Mouse (Mus musculus): ENCODE measurements at regions not wholly inside any gene's neighbourhood (a gene's known extent, or its start where the extent isn't known, plus 50 kb on each side); places are given as distances from the start of the nearest gene placed in this dataset.

GRCm38 (mm10) chr11:28685407-28685806, 101.3 kb upstream of the Ccdc85a start:
- Histone ChIP-seq H3K27ac (ENCODE audit: low read depth) (no peak overlapping the region), H3K36me3 (ENCODE audit: control insufficient read depth, insufficient read depth, low read length) (no peaks in the 10 kb centered on the region), H3K4me3 (ENCODE audit: low read depth, low read length) (no peak overlapping the region), H3K9me3 (ENCODE audit: control insufficient read depth, low read length) (no peaks in the 10 kb centered on the region), H3K4me2 (ENCODE audit: low read length) (no peak overlapping the region), H3K27me3 (replicated peaks; ENCODE audit: control insufficient read depth, insufficient read depth, low read length) (no peaks in the 10 kb centered on the region), H3K9ac (ENCODE audit: low read length) (no peak overlapping the region), H3K4me1 (replicated peaks; ENCODE audit: control insufficient read depth, insufficient read depth, low read length) (no peaks in the 10 kb centered on the region)
- DNase-seq (ENCODE audit: low spot score), result no peak
- no peak for ATAC-seq (replicated peaks; ENCODE audit: low FRiP score, low TSS enrichment, low read depth)

GRCm38 (mm10) chr11:28681311-28681710, 97.2 kb upstream of the Ccdc85a start:
- Histone ChIP-seq H3K27me3 (replicated peaks; ENCODE audit: control insufficient read depth, insufficient read depth, low read length) (no peaks in the 10 kb centered on the region), H3K9ac (ENCODE audit: low read length) (no peak overlapping the region), H3K27ac (ENCODE audit: low read depth) (no peak overlapping the region), H3K4me2 (ENCODE audit: low read length) (no peak overlapping the region), H3K4me1 (replicated peaks; ENCODE audit: control insufficient read depth, insufficient read depth, low read length) (no peaks in the 10 kb centered on the region), H3K4me3 (ENCODE audit: low read depth, low read length) (no peak overlapping the region), H3K36me3 (ENCODE audit: control insufficient read depth, insufficient read depth, low read length) (no peaks in the 10 kb centered on the region), H3K9me3 (ENCODE audit: control insufficient read depth, low read length) (no peaks in the 10 kb centered on the region)
- no peak for ATAC-seq (replicated peaks; ENCODE audit: low FRiP score, low TSS enrichment, low read depth)
- no peak for DNase-seq (ENCODE audit: low spot score)
- WGBS, result 60% methylated on average over 3 of the region's 3 CpGs

GRCm38 (mm10) chr11:28670765-28671164, 86.6 kb upstream of the Ccdc85a start:
- no peaks in the 10 kb centered on the region for H3K27me3 ChIP-seq (replicated peaks; ENCODE audit: control insufficient read depth, insufficient read depth, low read length)
- DNase-seq (ENCODE audit: low spot score), result no peak
- H3K4me3 ChIP-seq (ENCODE audit: low read depth, low read length), result no peak overlapping the region
- no peak overlapping the region for H3K4me2 ChIP-seq (ENCODE audit: low read length)
- no peak overlapping the region for H3K9ac ChIP-seq (ENCODE audit: low read length)
- no peak overlapping the region for H3K27ac ChIP-seq (ENCODE audit: low read depth)
- H3K4me1 ChIP-seq (replicated peaks; ENCODE audit: control insufficient read depth, insufficient read depth, low read length), result no peaks in the 10 kb centered on the region
- no peaks in the 10 kb centered on the region for H3K9me3 ChIP-seq (ENCODE audit: control insufficient read depth, low read length)
- ATAC-seq (replicated peaks; ENCODE audit: low FRiP score, low TSS enrichment, low read depth), result no peak
- no peaks in the 10 kb centered on the region for H3K36me3 ChIP-seq (ENCODE audit: control insufficient read depth, insufficient read depth, low read length)

- H3K27me3 ChIP-seq (replicated peaks; ENCODE audit: control insufficient read depth, insufficient read depth, low read length), result no peaks in the 10 kb centered on the region
- H3K4me3 ChIP-seq (ENCODE audit: low read depth, low read length), result no peak overlapping the region
- H3K27ac ChIP-seq (ENCODE audit: low read depth), result no peak overlapping the region
- H3K36me3 ChIP-seq (ENCODE audit: control insufficient read depth, insufficient read depth, low read length), result no peaks in the 10 kb centered on the region
- H3K9ac ChIP-seq (ENCODE audit: low read length), result no peak overlapping the region
- H3K4me2 ChIP-seq (ENCODE audit: low read length), result no peak overlapping the region
- no peaks in the 10 kb centered on the region for H3K9me3 ChIP-seq (ENCODE audit: control insufficient read depth, low read length)
- H3K4me1 ChIP-seq (replicated peaks; ENCODE audit: control insufficient read depth, insufficient read depth, low read length), result no peaks in the 10 kb centered on the region
- DNase-seq (ENCODE audit: low spot score) (no peak), ATAC-seq (replicated peaks; ENCODE audit: low FRiP score, low TSS enrichment, low read depth) (no peak)
- 26% methylated on average over 4 of the region's 4 CpGs for WGBS
Observed at GRCm38 (mm10) chr11:28669359-28669758, 85.2 kb upstream of the Ccdc85a start.

- no peak overlapping the region for H3K4me2 ChIP-seq (ENCODE audit: low read length)
- 55% methylated on average over 4 of the region's 4 CpGs for WGBS
- no peaks in the 10 kb centered on the region for H3K9me3 ChIP-seq (ENCODE audit: control insufficient read depth, low read length)
- ATAC-seq (replicated peaks; ENCODE audit: low FRiP score, low TSS enrichment, low read depth), result no peak
- H3K4me3 ChIP-seq (ENCODE audit: low read depth, low read length), result no peak overlapping the region
- H3K27ac ChIP-seq (ENCODE audit: low read depth), result no peak overlapping the region
- no peak for DNase-seq (ENCODE audit: low spot score)
- H3K36me3 ChIP-seq (ENCODE audit: control insufficient read depth, insufficient read depth, low read length), result no peaks in the 10 kb centered on the region
- no peaks in the 10 kb centered on the region for H3K4me1 ChIP-seq (replicated peaks; ENCODE audit: control insufficient read depth, insufficient read depth, low read length)
- H3K27me3 ChIP-seq (replicated peaks; ENCODE audit: control insufficient read depth, insufficient read depth, low read length), result no peaks in the 10 kb centered on the region
- no peak overlapping the region for H3K9ac ChIP-seq (ENCODE audit: low read length)
Observed at GRCm38 (mm10) chr11:28660377-28660776, 76.3 kb upstream of the Ccdc85a start.

- no peak overlapping the region for H3K27ac ChIP-seq (ENCODE audit: low read depth)
- H3K4me2 ChIP-seq (ENCODE audit: low read length), result no peak overlapping the region
- no peak overlapping the region for H3K4me3 ChIP-seq (ENCODE audit: low read depth, low read length)
- no peaks in the 10 kb centered on the region for H3K36me3 ChIP-seq (ENCODE audit: control insufficient read depth, insufficient read depth, low read length)
- H3K9ac ChIP-seq (ENCODE audit: low read length), result no peak overlapping the region
- ATAC-seq (replicated peaks; ENCODE audit: low FRiP score, low TSS enrichment, low read depth), result no peak
- no peaks in the 10 kb centered on the region for H3K9me3 ChIP-seq (ENCODE audit: control insufficient read depth, low read length)
- no peak for DNase-seq (ENCODE audit: low spot score)
- WGBS, result 78% methylated on average over 12 of the region's 12 CpGs
- H3K27me3 ChIP-seq (replicated peaks; ENCODE audit: control insufficient read depth, insufficient read depth, low read length), result no peaks in the 10 kb centered on the region
- H3K4me1 ChIP-seq (replicated peaks; ENCODE audit: control insufficient read depth, insufficient read depth, low read length), result no peaks in the 10 kb centered on the region
Observed at GRCm38 (mm10) chr11:28655169-28655846, 71.2 kb upstream of the Ccdc85a start.

GRCm38 (mm10) chr11:28649446-28649845, 65.3 kb upstream of the Ccdc85a start:
- no peak overlapping the region for H3K27ac ChIP-seq (ENCODE audit: low read depth)
- no peaks in the 10 kb centered on the region for H3K36me3 ChIP-seq (ENCODE audit: control insufficient read depth, insufficient read depth, low read length)
- H3K4me2 ChIP-seq (ENCODE audit: low read length), result no peak overlapping the region
- no peak overlapping the region for H3K9ac ChIP-seq (ENCODE audit: low read length)
- WGBS, result 72% methylated on average over 7 of the region's 7 CpGs
- H3K27me3 ChIP-seq (replicated peaks; ENCODE audit: control insufficient read depth, insufficient read depth, low read length), result no peaks in the 10 kb centered on the region
- no peak for ATAC-seq (replicated peaks; ENCODE audit: low FRiP score, low TSS enrichment, low read depth)
- H3K4me3 ChIP-seq (ENCODE audit: low read depth, low read length), result no peak overlapping the region
- no peaks in the 10 kb centered on the region for H3K4me1 ChIP-seq (replicated peaks; ENCODE audit: control insufficient read depth, insufficient read depth, low read length)
- H3K9me3 ChIP-seq (ENCODE audit: control insufficient read depth, low read length), result no peaks in the 10 kb centered on the region
- DNase-seq (ENCODE audit: low spot score), result no peak

- Histone ChIP-seq H3K4me3 (ENCODE audit: low read depth, low read length) (no peak overlapping the region), H3K4me2 (ENCODE audit: low read length) (no peak overlapping the region), H3K4me1 (replicated peaks; ENCODE audit: control insufficient read depth, insufficient read depth, low read length) (no peaks in the 10 kb centered on the region), H3K9me3 (ENCODE audit: control insufficient read depth, low read length) (no peaks in the 10 kb centered on the region), H3K27me3 (replicated peaks; ENCODE audit: control insufficient read depth, insufficient read depth, low read length) (no peaks in the 10 kb centered on the region), H3K27ac (ENCODE audit: low read depth) (no peak overlapping the region), H3K9ac (ENCODE audit: low read length) (no peak overlapping the region), H3K36me3 (ENCODE audit: control insufficient read depth, insufficient read depth, low read length) (no peaks in the 10 kb centered on the region)
- 30% methylated on average over 3 of the region's 3 CpGs for WGBS
- ATAC-seq (replicated peaks; ENCODE audit: low FRiP score, low TSS enrichment, low read depth), result no peak
- no peak for DNase-seq (ENCODE audit: low spot score)
Observed at GRCm38 (mm10) chr11:28648916-28649315, 64.8 kb upstream of the Ccdc85a start.

- Histone ChIP-seq H3K4me2 (ENCODE audit: low read length) (no peak overlapping the region), H3K27me3 (replicated peaks; ENCODE audit: control insufficient read depth, insufficient read depth, low read length) (no peaks in the 10 kb centered on the region), H3K27ac (ENCODE audit: low read depth) (no peak overlapping the region), H3K9me3 (ENCODE audit: control insufficient read depth, low read length) (no peaks in the 10 kb centered on the region), H3K9ac (ENCODE audit: low read length) (no peak overlapping the region), H3K4me1 (replicated peaks; ENCODE audit: control insufficient read depth, insufficient read depth, low read length) (0 out of 2 replicates have a peak, but pooled peaks cover 3% of the 10 kb centered on the region), H3K36me3 (ENCODE audit: control insufficient read depth, insufficient read depth, low read length) (no peaks in the 10 kb centered on the region), H3K4me3 (ENCODE audit: low read depth, low read length) (no peak overlapping the region)
- no peak for DNase-seq (ENCODE audit: low spot score)
- ATAC-seq (replicated peaks; ENCODE audit: low FRiP score, low TSS enrichment, low read depth), result no peak
- 100% methylated on average over 1 of the region's 1 CpGs for WGBS
Observed at GRCm38 (mm10) chr11:28639081-28639480, 55.0 kb upstream of the Ccdc85a start.
